Mouse (Mus musculus): ENCODE results near the gene D030056L22Rik.

The D030056L22Rik gene

GRCm38 (mm10) chr19:18735901-18736300, 22.9 kb downstream of the D030056L22Rik start:
- DNase-seq, result no peak

- DNase-seq, result no peak
Measured at GRCm38 (mm10) chr19:18739146-18739545, 26.2 kb downstream of the D030056L22Rik start.

DNA sequence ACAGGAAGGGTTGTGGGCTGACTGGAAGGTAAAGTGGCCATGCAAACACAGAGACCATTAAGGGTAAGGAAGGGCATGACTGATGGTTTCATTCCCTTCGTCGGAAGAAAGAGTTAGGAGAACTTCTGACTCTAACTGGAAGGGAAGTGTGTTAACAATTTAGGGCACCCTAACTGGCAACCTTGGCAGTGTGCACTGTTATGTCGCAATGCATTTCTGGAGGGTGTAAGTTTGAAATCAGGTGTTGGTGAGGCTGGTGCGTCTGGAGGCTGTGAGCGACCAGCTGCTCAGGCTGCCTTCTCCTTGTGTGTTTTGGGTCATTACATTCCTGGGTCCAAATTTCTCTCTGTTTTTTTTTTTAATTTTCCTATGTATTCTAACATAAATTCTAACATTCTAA, 31.0 kb downstream of the D030056L22Rik start:
- DNase-seq, result no peak

- no peak for DNase-seq
Measured at GRCm38 (mm10) chr19:18746576-18747340, 33.8 kb downstream of the D030056L22Rik start.

DNA sequence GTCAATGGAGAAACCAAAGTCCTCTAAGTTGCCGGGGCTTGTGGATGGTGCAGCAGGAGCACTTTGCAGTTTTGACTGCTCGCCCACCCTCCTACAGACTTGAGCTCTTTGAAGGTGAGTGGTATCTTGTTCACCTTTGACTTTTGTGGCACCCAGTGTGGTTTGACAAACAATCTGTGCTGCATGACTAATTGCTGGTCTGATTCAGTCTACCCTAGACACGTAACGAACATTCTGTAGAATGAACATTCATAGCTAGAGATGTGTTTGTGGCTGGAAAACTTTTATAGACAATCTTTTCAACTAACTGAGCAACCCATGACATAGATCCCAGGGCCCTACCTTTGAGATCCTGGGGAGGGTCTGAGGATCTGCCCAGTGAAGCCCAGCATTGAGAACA, 34.4 kb downstream of the D030056L22Rik start:
- DNase-seq, result no peak

DNA sequence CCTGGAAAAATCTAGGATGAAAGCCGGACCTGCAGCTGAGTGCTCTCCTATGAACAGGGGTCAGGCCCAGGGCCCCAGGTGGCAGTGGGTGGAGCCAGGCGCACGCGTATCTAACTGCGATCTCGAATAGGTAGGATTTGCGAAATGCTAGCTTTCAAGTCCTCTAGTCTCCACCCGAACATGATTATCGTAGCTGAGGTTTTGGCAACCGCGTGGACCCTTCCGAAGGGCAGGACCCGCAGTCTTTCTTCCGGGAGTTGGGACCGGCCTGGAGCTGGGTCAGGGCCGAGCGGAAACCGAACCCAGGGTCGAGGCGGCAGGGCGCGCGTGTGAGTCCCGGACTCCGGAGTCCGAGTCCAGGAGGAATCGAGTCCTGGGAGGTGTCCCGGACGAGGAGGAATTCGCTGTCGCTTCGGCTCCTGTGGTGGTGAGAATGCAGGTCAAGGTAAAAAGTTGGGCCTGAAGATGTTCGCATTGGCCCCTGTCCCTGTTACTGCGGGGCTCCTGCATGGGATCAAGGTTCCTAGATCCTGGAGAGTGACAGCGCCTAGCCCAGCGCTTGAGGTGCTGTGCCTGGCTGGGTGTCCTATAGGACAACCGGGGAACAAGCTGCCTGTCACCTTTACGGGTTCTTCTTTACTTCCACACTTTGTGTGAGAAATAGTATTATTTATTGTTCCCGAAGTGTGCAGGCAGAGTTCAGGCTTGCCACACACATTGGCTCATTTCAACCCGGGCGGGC, 36.8 kb downstream of the D030056L22Rik start, which contains the start of gene Trpm6:
Gene Trpm6 (plus strand): TSS at position 386 of the 742 bp plus-strand sequence.
- DNase-seq, result no peak

GRCm38 (mm10) chr19:18757191-18757590, 44.2 kb downstream of the D030056L22Rik start:
- no peak for DNase-seq

DNA sequence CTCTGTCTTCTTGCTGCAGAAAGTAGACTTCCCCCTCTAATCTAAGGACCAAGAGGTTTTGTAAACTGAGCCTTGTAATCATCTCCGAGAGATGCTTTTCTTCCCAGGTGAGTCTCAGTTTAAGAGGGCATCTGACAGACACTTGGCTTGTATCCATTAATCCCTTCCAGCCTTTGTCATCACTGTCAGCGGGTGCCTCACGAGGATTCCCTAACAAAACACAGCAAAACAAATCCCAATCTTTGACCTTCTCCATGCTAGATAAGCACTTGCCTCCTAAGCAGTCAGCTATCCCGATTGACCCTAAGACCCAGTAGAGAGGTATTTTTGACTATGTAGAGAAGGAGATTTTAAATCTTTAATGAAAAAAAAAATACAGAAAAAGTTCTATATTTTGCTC, 44.7 kb downstream of the D030056L22Rik start:
- DNase-seq, result no peak

DNA sequence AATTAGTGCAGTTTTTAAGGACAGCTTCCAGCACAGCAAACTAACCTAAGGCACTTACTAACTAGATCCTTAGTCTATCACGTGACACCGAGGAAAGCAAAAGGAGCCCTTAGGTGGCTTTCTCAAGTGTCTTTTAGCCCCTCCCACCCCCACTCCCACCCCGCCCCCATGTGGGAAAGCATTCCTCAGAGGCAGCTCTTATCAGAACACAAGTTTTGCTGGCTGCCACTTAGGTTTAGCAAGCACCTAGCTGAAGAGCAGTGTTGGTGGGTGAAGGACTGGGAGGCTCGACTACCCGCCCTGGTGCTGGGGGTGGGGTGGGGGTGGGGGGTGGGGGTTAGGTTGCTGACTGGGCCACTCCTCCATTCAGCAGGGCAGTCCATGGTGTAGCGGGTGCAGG, 45.3 kb downstream of the D030056L22Rik start:
- no peak for DNase-seq

DNA sequence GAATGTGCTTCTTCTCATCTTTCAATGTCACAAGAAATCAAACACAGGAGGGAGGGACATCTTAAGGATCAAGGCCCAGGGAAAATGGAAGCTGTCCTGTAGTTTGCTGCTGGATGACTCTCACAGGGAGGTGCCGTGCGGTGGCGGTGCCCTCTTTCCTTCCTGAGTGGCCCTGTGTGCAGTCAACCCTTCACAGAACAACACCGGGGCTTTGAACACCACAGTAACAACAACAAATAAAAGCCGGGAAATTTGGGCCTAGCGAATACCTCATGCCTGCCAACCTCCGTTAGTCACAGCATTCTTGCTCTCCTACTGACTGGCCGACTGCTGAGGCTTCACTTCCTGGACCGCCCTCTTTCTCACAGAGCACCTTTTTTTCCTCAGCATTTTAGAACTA, 45.9 kb downstream of the D030056L22Rik start:
- DNase-seq, result no peak

- DNase-seq, result no peak
Measured at GRCm38 (mm10) chr19:18766399-18766798, 53.4 kb downstream of the D030056L22Rik start.

All from thymus, postnatal 25 days (tissue).